Comparison of ENCODE assay signal across 26 mouse cellular contexts in genomic region chr11:99256213-99256612, GRCm38 (mm10). TPM values are rescaled to one million over a fixed set of nuclear protein-coding genes. Genes with fewer than 3 reads are reported as not detected.
A peak's percentile ranks its signal among the peaks of the same experiment; 100 is the strongest.
DNase-seq lines count a peak whose midpoint lies in the region; TF ChIP-seq lines count a peak whose summit lies in the region.
"Had no signal": no experiment of that assay in that cellular context is flagged by ENCODE, and none has a peak within 500 bp of the region (broad histone marks: within the 10 kb centered on the region; RNA-seq: fewer than 3 reads in every experiment).

No protein-coding gene starts in this region.

- no peak for DNase-seq in cerebellum, adult 2 months
- DNase-seq in cerebellum, adult 9-10 months = no peak
- no peak for DNase-seq in left cerebral cortex, adult 2 months (ENCODE audit: extremely low spot score in 1 of 2, low spot score in 2 of 2)
- no peak for DNase-seq in left cerebral cortex, adult 11 months (ENCODE audit: low spot score)
- no peak for DNase-seq in brain, embryonic 14.5 days (ENCODE audit: low read depth)
- no peak for DNase-seq in adipocyte (ENCODE audit: low spot score)
- DNase-seq in kidney, adult 8-10 months = no peak
- DNase-seq: adrenal gland, postnatal 36 days; cerebellum, postnatal 14 days; embryo, embryonic 11 days; gastrocnemius, postnatal 14 days; kidney, adult 9 months; lung, adult 18-20 months; lung, postnatal 36 days; thymus, postnatal 25 days had no signal

- TF ChIP-seq POLR2A in cerebellum, adult 2 months (IDR thresholded peaks at IDR 0.05; ENCODE audit: borderline replicate concordance, insufficient read depth, low read length) = no peak
- no peak for TF ChIP-seq POLR2A in brain, embryonic 14.5 days (IDR thresholded peaks at IDR 0.05; ENCODE audit: borderline replicate concordance, extremely low read depth, insufficient read depth, insufficient read length, poor library complexity, severe bottlenecking)

- peak; percentile 32; the same call in 1 of the 2 replicates for TF ChIP-seq CTCF in cerebellum, adult 2 months (IDR thresholded peaks at IDR 0.05; ENCODE audit: borderline replicate concordance, insufficient read depth, low read depth, low read length)
- peak; percentile 10 for TF ChIP-seq CTCF in left cerebral cortex, adult 2 months (IDR thresholded peaks at IDR 0.05)
- TF ChIP-seq CTCF in E14TG2a.4 (conservative IDR thresholded peaks at IDR 0.05; ENCODE audit: low read length) = peak; percentile 67
- peak; percentile 29; the same call in 1 of the 2 replicates for TF ChIP-seq CTCF in brain, embryonic 14.5 days (IDR thresholded peaks at IDR 0.05; ENCODE audit: borderline replicate concordance, extremely low read depth, insufficient read depth, insufficient read length)

- H3K4me1 ChIP-seq in cerebellum, adult 2 months (ENCODE audit: control insufficient read depth, insufficient read depth, low read length) = peaks cover 11% of the 10 kb centered on the region
- H3K4me1 ChIP-seq in E14TG2a.4 (replicated peaks; ENCODE audit: low read depth, low read length) = no peaks in the 10 kb centered on the region
- H3K4me1 ChIP-seq: embryonic facial prominence, embryonic 15.5 days; heart, embryonic 12.5 days had no signal

- no peaks in the 10 kb centered on the region for H3K36me3 ChIP-seq in E14TG2a.4 (ENCODE audit: insufficient read depth, low read length)
- H3K36me3 ChIP-seq: embryonic facial prominence, embryonic 15.5 days; forebrain, embryonic 10.5 days; heart, embryonic 12.5 days; midbrain, embryonic 10.5 days; neural tube, embryonic 13.5 days had no signal

- WGBS in cerebellum, adult 2 months = 80% methylated on average over 4 of the region's 4 CpGs

- H3K27ac ChIP-seq in cerebellum, adult 2 months (ENCODE audit: insufficient read depth, low read length) = no peak overlapping the region
- H3K27ac ChIP-seq in left cerebral cortex, adult 2 months = no peak overlapping the region
- H3K27ac ChIP-seq: embryonic facial prominence, embryonic 15.5 days; forebrain, embryonic 10.5 days; hindbrain, embryonic 14.5 days; midbrain, embryonic 10.5 days; neural tube, embryonic 13.5 days had no signal

- H3K27me3 ChIP-seq in cerebellum, adult 2 months (ENCODE audit: control insufficient read depth, insufficient read depth, low read length) = no peaks in the 10 kb centered on the region
- no peaks in the 10 kb centered on the region for H3K27me3 ChIP-seq in E14TG2a.4 (ENCODE audit: insufficient read depth, low read length)
- H3K27me3 ChIP-seq: embryonic facial prominence, embryonic 15.5 days; heart, embryonic 12.5 days; neural tube, embryonic 13.5 days had no signal

- intact Hi-C loops in left cerebral cortex, adult 2 months (cut with DNase I) = no loop called here

- no peaks in the 10 kb centered on the region for H3K9me3 ChIP-seq in E14TG2a.4 (ENCODE audit: low read length)
- H3K9me3 ChIP-seq: embryonic facial prominence, embryonic 15.5 days; forebrain, embryonic 10.5 days; heart, embryonic 12.5 days; midbrain, embryonic 10.5 days; neural tube, embryonic 13.5 days had no signal

- no peak overlapping the region for H3K4me3 ChIP-seq in cerebellum, adult 2 months (replicated peaks; ENCODE audit: insufficient read depth, low read depth, low read length)
- no peak overlapping the region for H3K4me3 ChIP-seq in left cerebral cortex, adult 2 months
- no peak overlapping the region for H3K4me3 ChIP-seq in E14TG2a.4 (replicated peaks; ENCODE audit: low read length)
- H3K4me3 ChIP-seq: embryonic facial prominence, embryonic 15.5 days; forebrain, embryonic 10.5 days; heart, embryonic 12.5 days; midbrain, embryonic 10.5 days; neural tube, embryonic 13.5 days had no signal

RNA-seq across cellular contexts. Expression of gene Krt222, which starts 12.3 kb away (rescaled TPM):
- 37.8 and 39.9 TPM in 2 replicates for polyA plus RNA-seq in cerebellum, adult 2 months (2012; rRNA removed)
- total RNA-seq in left cerebral cortex, adult 2 months (2021) = 10 to 100 TPM; 31.1 to 32.0 TPM
- 1.4 and 2.9 TPM in 2 replicates for polyA plus RNA-seq in brain, embryonic 14.5 days (2012; rRNA removed)

RNA-seq across cellular contexts. Expression of gene Smarce1, which starts 25.4 kb away (rescaled TPM):
- polyA plus RNA-seq in cerebellum, adult 2 months (2012; rRNA removed) = 63.3 and 67.1 TPM in 2 replicates
- 10 to 100 TPM; 60.1 to 61.1 TPM for total RNA-seq in left cerebral cortex, adult 2 months (2021)
- polyA plus RNA-seq in brain, embryonic 14.5 days (2012; rRNA removed) = 162 and 270 TPM in 2 replicates

RNA-seq across cellular contexts. Expression of gene Krt24, which starts 28.8 kb away (rescaled TPM):
- polyA plus RNA-seq in cerebellum, adult 2 months (2012; rRNA removed) = 0.44 and 0.65 TPM in 2 replicates
- not detected for total RNA-seq in left cerebral cortex, adult 2 months (2021)
- polyA plus RNA-seq in brain, embryonic 14.5 days (2012; rRNA removed) = 0.08 TPM in 1 of 2 replicates, not detected in the other
- total RNA-seq: adrenal gland, postnatal 36 days; gastrocnemius, postnatal 14 days; heart, postnatal 25 days; left cerebral cortex, adult 18-20 months had no signal
- polyA plus RNA-seq: forebrain, embryonic 10.5 days; heart, embryonic 12.5 days; hindbrain, embryonic 14.5 days; midbrain, embryonic 10.5 days; spleen, adult 2 months; stomach, embryonic 16.5 days had no signal

Comparison
In these comparisons a context has a peak if more than half of its experiments do, and no peak if none do; other contexts are left out.
1. CTCF ChIP-seq: peak in every context shown above with its lines; median percentile 67 in E14TG2a.4; 32 in cerebellum, adult 2 months; 29 in brain, embryonic 14.5 days; 10 in left cerebral cortex, adult 2 months.